Mouse (Mus musculus) liver, embryonic 16.5 days (tissue): ENCODE results near the gene Ptprz1. TPM values are rescaled to one million over a fixed set of nuclear protein-coding genes. Genes with fewer than 3 reads are reported as not detected.

Experiments used
- ATAC-seq: fragments of 200-750 bp; cut with Nextera tagmentation; 2 replicates; pipeline ENCODE4 v1.8.0; 2017; ENCODE audit warnings: low read depth, mild to moderate bottlenecking, moderate number of reproducible peaks, moderate library complexity
- H3K27ac ChIP-seq: fragments of 300-500 bp; sonication (generic); 2 replicates; pipeline ENCODE4 v1.5.1; 2014; ENCODE audit warnings: mild to moderate bottlenecking, low read length
- H3K27me3 ChIP-seq: fragments of 300-500 bp; sonication (generic); 2 replicates; pipeline ENCODE4 v1.6.1; 2014; ENCODE audit warnings: low read depth, low read length, mixed read lengths; ENCODE audit not compliant: control insufficient read depth, insufficient read depth
- H3K36me3 ChIP-seq: fragments of 300-500 bp; sonication (generic); 2 replicates; pipeline ENCODE4 v1.6.1; 2014; ENCODE audit warnings: mild to moderate bottlenecking; ENCODE audit not compliant: control insufficient read depth, insufficient read depth
- H3K4me1 ChIP-seq: fragments of 300-500 bp; sonication (generic); 2 replicates; pipeline ENCODE4 v1.6.1; 2014; ENCODE audit warnings: low read depth, low read length, mixed read lengths; ENCODE audit not compliant: control insufficient read depth
- H3K4me2 ChIP-seq: fragments of 300-500 bp; sonication (generic); 2 replicates; pipeline ENCODE4 v1.6.1; 2014; ENCODE audit warnings: low read depth, low read length, mixed read lengths
- H3K4me3 ChIP-seq: fragments of 300-500 bp; sonication (generic); 2 replicates; pipeline ENCODE4 v1.5.1; 2014; ENCODE audit warnings: low read depth, mild to moderate bottlenecking, low read length
- H3K9ac ChIP-seq: fragments of 300-500 bp; sonication (generic); 2 replicates; pipeline ENCODE4 v1.6.1; 2014; ENCODE audit warnings: low read depth, low read length
- H3K9me3 ChIP-seq: fragments of 300-500 bp; sonication (generic); replicated peaks from 2 replicates; pipeline ENCODE4 v1.6.1; 2016; ENCODE audit warnings: low read length; ENCODE audit not compliant: control insufficient read depth
- WGBS: fragments of 180-500 bp; shearing (Covaris S2); extraction: QIAGEN DNeasy Blood & Tissue Kit; methylation state at CpG from one replicate; pipeline ENCODE4 v1.1.7; 2014; ENCODE audit not compliant: insufficient replicate concordance; 5-methylcytosine and 5-hydroxymethylcytosine counted together
- polyA plus RNA-seq: library from polyadenylated mRNA; unstranded; fragments of >200 nt; fragmentation: Nextera tagmentation; extraction: Ambion mirVana; gene quantifications from 2 replicates; pipeline ENCODE4 v1.2.1, GENCODE M21; 2015

Ptprz1 gene
- polyA plus RNA-seq, 1 experiment from 2014 or later = 0.06 TPM

DNA sequence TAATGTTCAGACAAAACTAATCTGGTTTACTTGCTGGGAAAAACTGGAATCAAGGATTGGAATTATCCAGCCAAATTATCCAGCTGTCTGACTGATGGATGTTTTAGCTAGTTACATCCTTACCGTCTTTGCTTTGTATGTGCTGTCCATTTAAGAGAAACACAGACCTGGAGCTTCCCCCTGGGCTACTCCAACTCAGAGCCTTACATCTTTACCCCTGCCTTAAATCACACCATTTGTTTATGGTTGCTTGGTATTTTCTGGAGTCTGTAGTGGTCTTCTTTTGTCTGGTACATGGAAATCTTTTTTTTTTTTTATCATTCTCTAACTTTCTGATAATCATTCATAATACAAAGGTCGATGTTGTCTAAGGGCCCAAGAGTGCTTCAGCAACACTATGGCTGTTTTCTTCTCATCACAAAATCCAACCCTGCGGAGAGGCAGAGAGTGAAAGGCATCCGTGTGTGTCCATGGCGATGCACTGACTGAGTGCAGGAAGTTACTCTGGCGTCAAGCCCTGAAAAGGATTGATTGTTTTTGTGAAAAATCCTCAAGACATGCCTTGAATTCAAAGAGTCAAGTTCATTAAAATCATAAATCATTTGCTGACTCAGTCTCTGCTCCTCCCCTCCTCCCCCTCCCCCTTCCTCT is 34.1 kb downstream of the Ptprz1 start:
- no peak for ATAC-seq

DNA sequence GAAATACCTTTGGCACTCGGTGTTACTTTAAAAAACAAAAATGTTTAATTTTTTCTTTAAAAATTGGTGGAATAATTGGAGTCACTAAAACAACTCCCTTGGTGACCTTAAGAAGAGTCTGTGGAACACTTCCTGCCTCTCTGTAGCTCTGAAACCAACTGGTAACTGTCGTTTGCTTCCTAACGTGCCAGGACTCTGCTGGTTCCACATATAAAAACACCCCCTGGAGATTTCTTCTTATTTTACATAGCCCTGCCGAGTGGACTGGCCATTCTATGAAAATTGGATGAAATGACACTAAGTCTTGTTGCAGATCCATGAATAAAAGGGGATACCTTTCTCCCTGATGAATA is 34.6 kb downstream of the Ptprz1 start:
- H3K27me3 ChIP-seq = no peaks in the 10 kb centered on the region
- H3K27ac ChIP-seq = no peak overlapping the region
- H3K4me1 ChIP-seq = no peaks in the 10 kb centered on the region
- H3K9me3 ChIP-seq = no peaks in the 10 kb centered on the region
- no peak overlapping the region for H3K4me2 ChIP-seq
- H3K9ac ChIP-seq = no peak overlapping the region
- ATAC-seq = no peak
- 48% methylated on average over 4 of the region's 4 CpGs for WGBS
- no peaks in the 10 kb centered on the region for H3K36me3 ChIP-seq
- no peak overlapping the region for H3K4me3 ChIP-seq

More for the DNA sequence above, 34.1 kb downstream of the Ptprz1 start:
- Histone ChIP-seq H3K27ac (no peak overlapping the region), H3K36me3 (no peaks in the 10 kb centered on the region), H3K9me3 (no peaks in the 10 kb centered on the region), H3K4me2 (no peak overlapping the region), H3K4me1 (no peaks in the 10 kb centered on the region), H3K4me3 (no peak overlapping the region), H3K9ac (no peak overlapping the region), H3K27me3 (no peaks in the 10 kb centered on the region)
- 53% methylated on average over 6 of the region's 6 CpGs for WGBS

DNA sequence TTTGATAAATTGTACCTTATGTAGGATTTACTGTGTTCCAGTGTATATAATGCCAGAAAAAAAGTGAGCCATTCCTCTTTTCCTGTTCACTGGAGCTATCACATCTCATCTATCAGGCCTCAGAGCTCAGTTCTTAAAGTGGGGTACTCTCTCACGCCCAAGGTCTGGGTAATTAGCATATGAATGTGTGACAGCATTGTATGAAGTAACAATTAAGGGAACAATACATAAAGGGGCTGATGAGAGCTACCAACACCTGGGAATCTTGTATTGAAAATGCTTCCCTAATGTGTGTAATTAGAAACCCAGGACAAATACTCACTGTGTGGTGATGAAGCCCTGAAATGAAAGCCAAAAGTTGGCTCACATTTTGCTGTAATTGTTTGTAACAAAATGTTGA is 47.6 kb downstream of the Ptprz1 start:
- no peaks in the 10 kb centered on the region for H3K27me3 ChIP-seq
- no peaks in the 10 kb centered on the region for H3K4me1 ChIP-seq
- WGBS = 16% methylated on average over 1 of the region's 1 CpGs
- no peak overlapping the region for H3K4me3 ChIP-seq
- H3K4me2 ChIP-seq = no peak overlapping the region
- no peak overlapping the region for H3K27ac ChIP-seq
- H3K36me3 ChIP-seq = no peaks in the 10 kb centered on the region
- H3K9me3 ChIP-seq = no peaks in the 10 kb centered on the region
- H3K9ac ChIP-seq = no peak overlapping the region
- no peak for ATAC-seq

DNA sequence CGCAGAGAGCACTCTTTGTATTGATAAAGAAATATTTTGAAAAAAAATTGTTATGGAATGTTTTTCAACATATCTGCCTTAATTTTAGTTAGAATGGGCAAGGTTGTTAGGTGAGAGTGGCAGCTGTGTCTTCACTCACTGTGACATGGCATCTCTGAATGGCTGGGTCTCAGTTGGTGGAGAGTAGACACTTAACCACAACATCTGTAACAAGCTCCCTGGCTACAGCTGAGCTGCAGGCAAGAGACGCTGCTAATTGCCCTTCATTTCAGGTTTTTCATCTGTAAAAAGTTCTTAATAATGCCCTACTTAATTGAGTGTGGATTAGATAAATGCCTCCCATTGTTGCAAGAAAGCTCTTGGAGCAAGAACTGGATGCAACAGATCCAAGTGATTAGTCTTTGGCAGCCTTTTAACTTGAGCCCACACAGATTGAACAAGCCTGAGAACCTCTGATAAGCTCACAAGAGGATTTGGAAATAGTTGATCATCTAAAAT is 57.5 kb downstream of the Ptprz1 start:
- no peak overlapping the region for H3K4me2 ChIP-seq
- no peaks in the 10 kb centered on the region for H3K4me1 ChIP-seq
- H3K9ac ChIP-seq = no peak overlapping the region
- WGBS = 72% methylated on average over 2 of the region's 2 CpGs
- no peak for ATAC-seq
- no peak overlapping the region for H3K4me3 ChIP-seq
- H3K9me3 ChIP-seq = no peaks in the 10 kb centered on the region
- H3K27ac ChIP-seq = no peak overlapping the region
- H3K27me3 ChIP-seq = no peaks in the 10 kb centered on the region
- no peaks in the 10 kb centered on the region for H3K36me3 ChIP-seq

DNA sequence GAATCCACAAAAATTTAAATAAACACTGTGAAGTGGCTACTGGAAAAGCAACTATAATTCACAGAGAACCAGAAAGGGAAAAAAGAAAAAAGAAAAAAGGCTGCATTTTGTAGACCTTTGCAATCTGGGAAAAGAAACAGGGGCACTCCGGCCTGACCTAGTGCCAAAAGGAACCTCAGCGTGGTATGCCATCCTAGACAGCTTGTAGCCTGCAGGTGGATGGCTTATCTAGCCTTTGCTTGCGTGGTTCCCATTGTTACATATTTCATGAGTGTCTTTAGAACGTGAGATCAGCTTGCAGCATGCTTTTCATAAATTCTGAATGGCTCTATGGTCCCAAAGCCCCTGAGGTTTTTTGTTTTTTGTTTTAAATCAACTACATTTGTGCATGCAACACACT is 61.8 kb downstream of the Ptprz1 start:
- H3K4me3 ChIP-seq = no peak overlapping the region
- no peaks in the 10 kb centered on the region for H3K4me1 ChIP-seq
- WGBS = 59% methylated on average over 4 of the region's 4 CpGs
- H3K27ac ChIP-seq = no peak overlapping the region
- no peaks in the 10 kb centered on the region for H3K27me3 ChIP-seq
- no peaks in the 10 kb centered on the region for H3K36me3 ChIP-seq
- no peak overlapping the region for H3K4me2 ChIP-seq
- H3K9me3 ChIP-seq = no peaks in the 10 kb centered on the region
- ATAC-seq = no peak
- H3K9ac ChIP-seq = no peak overlapping the region

DNA sequence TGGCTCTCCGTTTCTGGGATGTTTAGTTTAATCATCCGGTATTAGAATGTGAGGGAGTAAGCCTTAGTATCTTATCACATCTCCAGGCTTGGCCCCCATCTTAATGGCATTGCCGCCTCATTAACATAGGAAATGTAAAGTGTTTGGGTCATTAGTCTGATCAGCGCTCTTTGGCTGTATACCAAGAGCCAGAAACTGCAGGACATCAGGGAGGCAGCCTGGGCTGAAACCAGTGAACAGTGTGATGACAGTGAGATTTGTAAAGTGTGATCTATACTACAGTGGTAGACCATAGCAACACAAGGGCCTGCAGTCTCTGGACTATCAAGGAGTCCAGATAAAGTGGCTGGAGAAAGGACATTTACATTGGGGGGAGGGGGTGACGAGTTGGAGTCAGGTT is 62.2 kb downstream of the Ptprz1 start:
- no peak overlapping the region for H3K27ac ChIP-seq

DNA sequence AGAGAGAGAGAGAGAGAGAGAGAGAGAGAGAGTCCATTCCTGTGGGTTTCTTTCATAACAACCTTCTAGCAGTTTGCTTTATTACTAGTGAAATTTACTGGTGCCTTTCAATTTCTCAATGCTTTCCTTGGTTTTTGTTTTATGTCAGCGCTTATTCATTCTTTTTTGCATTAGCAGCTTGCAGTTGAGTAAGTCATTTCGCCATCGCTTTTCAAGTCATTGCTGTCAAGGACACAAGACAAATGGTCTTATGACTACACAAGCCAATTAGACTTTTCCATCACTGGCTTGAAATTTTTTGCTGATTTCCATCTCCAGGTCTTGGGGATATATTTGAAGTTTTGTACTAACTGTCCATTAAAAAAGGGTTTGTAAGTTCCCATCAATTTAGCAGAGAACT is 68.9 kb downstream of the Ptprz1 start:
- WGBS = 70% methylated on average over 3 of the region's 3 CpGs
- H3K9me3 ChIP-seq = no peaks in the 10 kb centered on the region
- no peaks in the 10 kb centered on the region for H3K36me3 ChIP-seq
- H3K4me1 ChIP-seq = no peaks in the 10 kb centered on the region
- H3K9ac ChIP-seq = no peak overlapping the region
- no peak overlapping the region for H3K27ac ChIP-seq
- H3K27me3 ChIP-seq = no peaks in the 10 kb centered on the region
- H3K4me2 ChIP-seq = no peak overlapping the region
- ATAC-seq = no peak
- no peak overlapping the region for H3K4me3 ChIP-seq

More for the DNA sequence above, 62.2 kb downstream of the Ptprz1 start:
- H3K4me2 ChIP-seq = no peak overlapping the region
- WGBS = 65% methylated on average over 5 of the region's 5 CpGs
- no peak overlapping the region for H3K9ac ChIP-seq
- H3K9me3 ChIP-seq = no peaks in the 10 kb centered on the region
- no peak for ATAC-seq
- no peak overlapping the region for H3K4me3 ChIP-seq
- no peaks in the 10 kb centered on the region for H3K27me3 ChIP-seq
- H3K4me1 ChIP-seq = no peaks in the 10 kb centered on the region
- H3K36me3 ChIP-seq = no peaks in the 10 kb centered on the region

DNA sequence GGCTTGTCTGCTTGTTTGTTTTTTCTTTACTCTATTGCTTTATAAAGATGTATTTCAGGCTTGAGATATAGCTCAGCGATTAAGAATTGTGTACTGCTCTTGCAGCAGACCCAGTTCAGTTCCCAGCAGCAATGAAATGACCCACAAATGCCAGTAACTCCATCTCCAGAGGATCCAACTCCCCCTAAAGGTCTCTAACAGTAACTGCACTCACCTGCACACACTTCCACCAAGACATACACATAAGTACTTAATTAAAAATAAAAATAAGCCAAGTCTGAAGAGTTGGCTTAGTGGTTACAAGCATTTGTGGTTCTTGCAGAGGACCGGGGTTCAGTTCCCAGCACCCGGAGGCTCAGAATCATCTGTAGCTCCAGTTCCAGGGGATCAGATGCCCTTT is 88.1 kb downstream of the Ptprz1 start:
- no peak overlapping the region for H3K4me2 ChIP-seq
- 57% methylated on average over 3 of the region's 3 CpGs for WGBS
- no peak overlapping the region for H3K27ac ChIP-seq
- H3K4me1 ChIP-seq = no peaks in the 10 kb centered on the region
- H3K27me3 ChIP-seq = no peaks in the 10 kb centered on the region
- no peak overlapping the region for H3K9ac ChIP-seq
- H3K4me3 ChIP-seq = no peak overlapping the region
- H3K36me3 ChIP-seq = no peaks in the 10 kb centered on the region
- H3K9me3 ChIP-seq = no peaks in the 10 kb centered on the region
- no peak for ATAC-seq

DNA sequence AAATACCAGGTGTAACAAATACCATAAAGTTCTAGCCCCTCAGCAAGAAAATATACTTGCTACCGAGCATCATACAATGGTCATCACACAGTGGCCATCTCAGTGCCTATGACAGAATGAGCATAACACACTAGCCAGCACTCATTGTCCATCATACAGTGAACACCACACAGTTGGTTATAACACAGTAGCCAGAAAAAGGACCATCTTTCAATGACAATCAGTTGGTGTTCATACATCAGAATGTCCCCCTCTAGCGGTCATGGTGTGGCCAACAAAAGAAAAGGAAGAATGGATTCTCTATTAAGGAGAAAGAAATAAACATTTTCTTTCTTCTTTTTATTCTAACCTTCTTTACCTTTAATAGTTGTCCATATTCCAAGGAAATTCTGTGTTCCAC is 92.8 kb downstream of the Ptprz1 start:
- no peak overlapping the region for H3K4me3 ChIP-seq
- no peak overlapping the region for H3K4me2 ChIP-seq
- WGBS = 36% methylated on average over 2 of the region's 2 CpGs
- H3K36me3 ChIP-seq = no peaks in the 10 kb centered on the region
- no peak overlapping the region for H3K27ac ChIP-seq
- H3K4me1 ChIP-seq = no peaks in the 10 kb centered on the region
- no peak overlapping the region for H3K9ac ChIP-seq
- H3K27me3 ChIP-seq = no peaks in the 10 kb centered on the region
- H3K9me3 ChIP-seq = no peaks in the 10 kb centered on the region
- no peak for ATAC-seq
